Mouse (Mus musculus): ENCODE data around the gene 1700017B05Rik. TPM values are rescaled to one million over a fixed set of nuclear protein-coding genes. Genes with fewer than 3 reads are reported as not detected.

1700017B05Rik gene
- total RNA-seq, 1 experiment = 35.6 TPM

GRCm38 (mm10) chr9:57259736-57260135, 2.7 kb downstream of the 1700017B05Rik start:
- DNase-seq (ENCODE audit: low read depth, low spot score) = peak; percentile 86
- TF ChIP-seq HCFC1 (IDR thresholded peaks at IDR 0.05; ENCODE audit: borderline replicate concordance, insufficient read depth, low read length) (no peak), ZC3H11A (IDR thresholded peaks at IDR 0.05; ENCODE audit: borderline replicate concordance, low read depth, low read length) (peak; percentile 64; the same call in 1 of the 2 replicates)
- H3K4me1 ChIP-seq (ENCODE audit: control insufficient read depth in 2 of 2, insufficient read depth in 2 of 2, low read length in 2 of 2, poor library complexity in 1 of 2) = peaks cover 4 to 33% of the 10 kb centered on the region in 2 experiments; a peak in 3 of 4 replicates
- H3K36me3 ChIP-seq (ENCODE audit: control insufficient read depth, insufficient read depth, low read length, poor library complexity, severe bottlenecking) = peaks cover 37% of the 10 kb centered on the region
- H3K4me3 ChIP-seq (ENCODE audit: insufficient read depth in 1 of 2, low read depth in 1 of 2, low read length in 2 of 2, poor library complexity in 1 of 2, severe bottlenecking in 1 of 2) = no peak overlapping the region
- no peak overlapping the region for H3K9ac ChIP-seq (ENCODE audit: insufficient read depth, low read depth, low read length, poor library complexity, severe bottlenecking)
- H3K27ac ChIP-seq (ENCODE audit: insufficient read depth, low read depth, low read length, poor library complexity, severe bottlenecking) = no peak overlapping the region
- in situ Hi-C loops (cut with MboI; ENCODE audit: low sequenced_read_pairs in 2 of 2, unreplicated experiment in 2 of 2) = no loop called here
- H3K9me3 ChIP-seq (ENCODE audit: control insufficient read depth, insufficient read depth, low read depth, low read length) = no peaks in the 10 kb centered on the region

GRCm38 (mm10) chr9:57257627-57258026, 4.8 kb downstream of the 1700017B05Rik start:
- Histone ChIP-seq H3K9me3 (ENCODE audit: control insufficient read depth, insufficient read depth, low read depth, low read length) (no peaks in the 10 kb centered on the region), H3K27ac (ENCODE audit: insufficient read depth, low read depth, low read length, poor library complexity, severe bottlenecking) (0 out of 2 replicates have a peak overlapping the region, but pooled peaks have one; percentile 5), H3K4me3 (ENCODE audit: insufficient read depth in 1 of 2, low read depth in 1 of 2, low read length in 2 of 2, poor library complexity in 1 of 2, severe bottlenecking in 1 of 2) (no peak overlapping the region), H3K4me1 (ENCODE audit: control insufficient read depth in 2 of 2, insufficient read depth in 2 of 2, low read length in 2 of 2, poor library complexity in 1 of 2) (peaks cover 2 to 32% of the 10 kb centered on the region in 2 experiments; a peak in 2 of 4 replicates), H3K9ac (ENCODE audit: insufficient read depth, low read depth, low read length, poor library complexity, severe bottlenecking) (no peak overlapping the region), H3K36me3 (ENCODE audit: control insufficient read depth, insufficient read depth, low read length, poor library complexity, severe bottlenecking) (peaks cover 54% of the 10 kb centered on the region)
- no peak for TF ChIP-seq MAFK (IDR thresholded peaks at IDR 0.05; ENCODE audit: insufficient read depth, low read depth, low read length)
- TF ChIP-seq HCFC1 (IDR thresholded peaks at IDR 0.05; ENCODE audit: borderline replicate concordance, insufficient read depth, low read length) = no peak
- no peak for TF ChIP-seq CHD2 (IDR thresholded peaks at IDR 0.05; ENCODE audit: low read depth, low read length)
- TF ChIP-seq ZNF384 (IDR thresholded peaks at IDR 0.05; ENCODE audit: low read depth, low read length) = no peak
- TF ChIP-seq ZC3H11A (IDR thresholded peaks at IDR 0.05; ENCODE audit: borderline replicate concordance, low read depth, low read length) = no peak
- in situ Hi-C loops (cut with MboI; ENCODE audit: low sequenced_read_pairs in 2 of 2, unreplicated experiment in 2 of 2) = no loop called here
- no peak for DNase-seq (ENCODE audit: low read depth, low spot score)

- DNase-seq (ENCODE audit: low read depth, low spot score) = no peak
- peaks cover 62% of the 10 kb centered on the region for H3K36me3 ChIP-seq (ENCODE audit: control insufficient read depth, insufficient read depth, low read length, poor library complexity, severe bottlenecking)
- in situ Hi-C loops (cut with MboI; ENCODE audit: low sequenced_read_pairs in 2 of 2, unreplicated experiment in 2 of 2) = no loop called here
- H3K4me1 ChIP-seq (ENCODE audit: control insufficient read depth in 2 of 2, insufficient read depth in 2 of 2, low read length in 2 of 2, poor library complexity in 1 of 2) = peaks cover 2 to 32% of the 10 kb centered on the region in 2 experiments; a peak in 2 of 4 replicates
- H3K9me3 ChIP-seq (ENCODE audit: control insufficient read depth, insufficient read depth, low read depth, low read length) = no peaks in the 10 kb centered on the region
- no peak overlapping the region for H3K4me3 ChIP-seq (ENCODE audit: insufficient read depth in 1 of 2, low read depth in 1 of 2, low read length in 2 of 2, poor library complexity in 1 of 2, severe bottlenecking in 1 of 2)
- no peak overlapping the region for H3K27ac ChIP-seq (ENCODE audit: insufficient read depth, low read depth, low read length, poor library complexity, severe bottlenecking)
- H3K9ac ChIP-seq (ENCODE audit: insufficient read depth, low read depth, low read length, poor library complexity, severe bottlenecking) = no peak overlapping the region
- TF ChIP-seq HCFC1 (IDR thresholded peaks at IDR 0.05; ENCODE audit: borderline replicate concordance, insufficient read depth, low read length) (no peak), MAFK (IDR thresholded peaks at IDR 0.05; ENCODE audit: insufficient read depth, low read depth, low read length) (no peak), ZNF384 (IDR thresholded peaks at IDR 0.05; ENCODE audit: low read depth, low read length) (no peak), CHD2 (IDR thresholded peaks at IDR 0.05; ENCODE audit: low read depth, low read length) (no peak)
Measured at GRCm38 (mm10) chr9:57256861-57257260, 5.6 kb downstream of the 1700017B05Rik start.

GRCm38 (mm10) chr9:57256309-57256708, 6.1 kb downstream of the 1700017B05Rik start:
- no peak for TF ChIP-seq ZC3H11A (IDR thresholded peaks at IDR 0.05; ENCODE audit: borderline replicate concordance, low read depth, low read length)
- TF ChIP-seq ZNF384 (IDR thresholded peaks at IDR 0.05; ENCODE audit: low read depth, low read length) = no peak
- no peak for TF ChIP-seq CHD2 (IDR thresholded peaks at IDR 0.05; ENCODE audit: low read depth, low read length)
- Histone ChIP-seq H3K9me3 (ENCODE audit: control insufficient read depth, insufficient read depth, low read depth, low read length) (no peaks in the 10 kb centered on the region), H3K4me1 (ENCODE audit: control insufficient read depth in 2 of 2, insufficient read depth in 2 of 2, low read length in 2 of 2, poor library complexity in 1 of 2) (peaks cover 2 to 32% of the 10 kb centered on the region in 2 experiments; a peak in 2 of 4 replicates), H3K4me3 (ENCODE audit: insufficient read depth in 1 of 2, low read depth in 1 of 2, low read length in 2 of 2, poor library complexity in 1 of 2, severe bottlenecking in 1 of 2) (peak overlapping the region in 1 of 2 experiments; percentile 22; a peak in 2 of 4 replicates), H3K36me3 (ENCODE audit: control insufficient read depth, insufficient read depth, low read length, poor library complexity, severe bottlenecking) (peaks cover 65% of the 10 kb centered on the region), H3K27ac (ENCODE audit: insufficient read depth, low read depth, low read length, poor library complexity, severe bottlenecking) (no peak overlapping the region), H3K9ac (ENCODE audit: insufficient read depth, low read depth, low read length, poor library complexity, severe bottlenecking) (0 out of 2 replicates have a peak overlapping the region, but pooled peaks have one; percentile 16)
- no peak for DNase-seq (ENCODE audit: low read depth, low spot score)
- in situ Hi-C loops (cut with MboI; ENCODE audit: low sequenced_read_pairs in 2 of 2, unreplicated experiment in 2 of 2) = no loop called here
